Mouse (Mus musculus): ENCODE data around the gene Tln1.
"Not testable (repeated sequence)": the region's sequence is repeated elsewhere in the genome, so short reads cannot be mapped to it uniquely, and the experiment has no call there.

Gene Tln1

DNA sequence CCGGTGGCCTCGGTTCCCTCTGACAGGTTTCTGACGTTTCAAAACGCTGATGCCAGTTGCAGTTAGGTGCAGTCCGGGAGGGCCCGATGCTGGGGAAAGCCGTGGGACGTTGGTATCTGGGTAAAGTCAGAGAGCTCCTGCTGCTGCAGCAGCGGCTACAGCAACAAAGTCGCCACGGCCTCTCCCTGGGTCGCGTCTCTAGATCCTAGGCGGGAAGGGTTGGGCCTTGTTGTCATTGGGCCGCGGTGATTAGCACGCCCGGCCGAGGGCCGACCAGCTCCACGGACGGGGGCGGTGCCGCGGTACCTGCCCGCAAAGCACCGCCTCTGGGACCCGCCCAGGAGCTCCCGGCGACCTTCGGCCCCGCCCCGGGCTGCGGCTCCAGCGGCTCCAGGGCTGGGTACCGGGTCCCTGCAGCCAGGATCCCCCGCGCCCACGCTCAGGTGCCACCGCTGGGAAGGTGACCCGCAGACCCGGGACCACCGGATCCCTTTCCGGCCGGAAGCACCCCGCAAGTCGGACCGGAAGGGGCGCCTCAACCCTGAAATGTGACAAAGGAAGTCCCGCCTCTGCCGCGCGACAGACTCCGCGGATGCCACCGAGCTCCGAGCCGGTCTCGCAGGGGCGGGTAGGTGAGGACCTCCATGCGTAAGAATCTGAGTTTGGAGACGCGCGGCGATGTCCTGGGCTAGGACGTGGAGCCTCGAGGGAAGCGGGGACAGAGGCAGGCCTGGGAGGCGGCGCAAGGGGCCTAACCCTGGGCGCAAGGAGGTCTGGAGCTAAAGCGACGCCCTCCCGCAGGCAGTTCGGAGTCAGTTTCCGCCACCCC lies 16.1 kb upstream of the Tln1 start, which contains the start of the genes Rgp1 and Gba2:
Rgp1 (plus strand) TSS at position 340 of the 829 bp plus-strand sequence.
Gba2 (minus strand) TSS at position 498 of the 829 bp plus-strand sequence.
- peak; percentile 88 for DNase-seq

DNA sequence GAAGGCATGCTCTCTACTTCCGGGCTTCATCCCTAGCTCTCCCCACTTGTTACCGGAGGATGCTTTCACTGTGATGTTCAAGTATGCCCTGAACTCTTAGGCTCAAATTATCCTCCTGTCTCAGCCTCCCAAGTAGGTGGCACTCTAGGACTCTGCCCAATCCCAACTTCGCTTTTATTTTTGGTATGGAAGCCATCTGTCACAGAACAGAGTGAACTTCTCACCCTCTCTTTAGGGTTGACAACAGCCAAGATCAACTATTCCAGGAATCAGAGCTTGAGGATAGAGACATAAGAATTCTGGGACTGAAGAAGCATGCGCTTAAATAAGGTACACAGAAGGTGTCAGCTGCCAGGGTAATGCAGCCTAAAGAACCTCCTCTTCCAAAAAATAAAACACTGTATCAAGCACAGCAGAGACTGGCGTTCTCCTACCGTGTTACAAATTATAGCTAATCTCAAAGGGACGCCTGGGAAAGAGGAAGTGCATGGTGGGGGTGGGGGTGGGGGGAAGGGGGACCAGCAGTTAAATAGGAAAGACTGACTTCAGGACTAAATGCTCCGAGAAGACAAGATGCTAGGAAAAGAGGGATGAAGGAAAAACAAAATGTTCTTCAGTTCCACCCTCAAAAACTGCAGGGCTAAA lies 14.9 kb upstream of the Tln1 start:
- no peak for DNase-seq

DNA sequence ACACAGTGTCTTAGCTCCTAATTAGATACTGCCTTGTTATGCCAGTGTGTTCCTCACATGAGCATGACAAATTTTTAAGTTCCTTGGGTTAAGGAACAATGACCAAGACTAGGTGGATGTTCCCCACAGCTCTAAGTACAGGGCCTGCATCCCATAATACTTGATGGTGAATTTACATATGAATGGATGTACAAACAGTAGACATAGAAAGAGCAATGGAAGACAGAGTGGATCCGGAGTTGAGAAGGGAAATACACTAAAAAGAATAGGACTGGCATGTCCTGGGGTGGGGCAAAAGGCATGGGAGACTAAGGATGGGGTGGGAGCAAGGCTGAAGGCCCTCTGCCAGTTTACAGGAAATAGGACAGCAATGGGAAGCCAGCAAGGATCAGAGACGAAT lies 12.9 kb upstream of the Tln1 start:
- DNase-seq = no peak

DNA sequence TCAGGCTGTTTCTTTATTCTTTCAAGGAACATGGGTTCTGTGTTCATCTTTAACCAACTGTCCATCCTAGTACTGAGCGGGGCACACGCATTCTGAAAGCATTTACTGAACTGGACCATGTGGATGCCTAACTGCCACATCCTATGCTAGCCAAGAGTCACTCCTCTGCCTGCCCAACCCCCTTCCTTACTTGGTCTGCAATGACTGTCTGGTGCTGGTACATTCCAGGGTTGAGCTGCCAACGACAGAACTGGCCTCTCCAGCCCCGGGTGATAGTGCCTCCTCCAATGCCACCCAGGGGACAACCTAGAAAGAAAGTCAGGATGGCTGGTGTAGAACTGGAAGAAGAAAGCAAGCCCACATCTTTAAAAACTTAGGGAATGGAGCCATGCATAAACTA lies 11.1 kb upstream of the Tln1 start:
- DNase-seq = no peak

- no peak for DNase-seq
These were observed 9.0 kb upstream of the Tln1 start for GRCm38 (mm10) chr4:43571395-43572045.

DNA sequence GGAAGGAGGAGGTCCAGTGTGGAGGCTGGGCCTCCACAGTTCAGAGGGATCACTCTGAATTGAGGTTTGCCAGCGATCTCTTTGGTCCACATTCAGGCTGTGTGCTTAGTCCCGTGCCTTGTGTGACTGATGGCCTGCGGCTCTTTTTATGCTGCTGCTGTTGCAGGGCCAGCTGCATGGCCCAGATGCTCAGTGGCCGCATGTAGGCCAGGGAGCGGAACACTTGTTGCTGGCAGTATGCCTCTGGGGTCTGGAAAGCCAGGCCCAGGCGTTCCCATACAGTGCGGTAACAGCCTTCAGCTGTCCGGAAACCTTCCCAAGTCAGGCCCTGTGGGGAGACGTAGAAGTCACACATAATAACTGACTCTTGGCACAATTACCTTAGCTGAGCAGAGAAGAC lies 4.6 kb upstream of the Tln1 start:
- DNase-seq = no peak

DNA sequence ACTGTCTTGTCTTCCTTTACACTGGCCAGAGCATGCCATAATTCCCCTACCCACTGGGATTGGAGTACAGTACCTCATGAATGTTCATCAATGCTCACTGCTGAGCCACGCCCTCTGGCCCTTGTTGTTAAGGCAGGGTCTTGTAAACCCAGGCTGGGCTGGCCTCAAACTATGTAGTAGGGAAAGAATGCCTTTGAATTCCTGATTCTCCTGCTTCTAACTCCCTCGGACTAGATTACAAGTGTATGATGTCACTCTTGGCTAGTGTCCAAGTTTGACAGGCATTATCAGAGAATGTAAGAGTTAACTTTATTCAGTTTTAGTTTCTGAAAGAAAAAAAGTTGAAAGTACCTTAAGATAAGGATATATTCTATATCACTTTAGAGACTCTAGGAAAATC lies 1.7 kb upstream of the Tln1 start:
- DNase-seq = no peak

GRCm38 (mm10) chr4:43563601-43563875 lies 1.0 kb upstream of the Tln1 start:
- DNase-seq = no peak

GRCm38 (mm10) chr4:43562769-43563600 lies 494 bp upstream of the Tln1 start:
- no peak for DNase-seq

GRCm38 (mm10) chr4:43561436-43561996 lies 975 bp downstream of the Tln1 start:
- no peak for DNase-seq

- no peak for DNase-seq
These were observed 1.5 kb downstream of the Tln1 start for GRCm38 (mm10) chr4:43560976-43561375.

- no peak for DNase-seq
These were observed 2.3 kb downstream of the Tln1 start for GRCm38 (mm10) chr4:43560243-43560611.

DNA sequence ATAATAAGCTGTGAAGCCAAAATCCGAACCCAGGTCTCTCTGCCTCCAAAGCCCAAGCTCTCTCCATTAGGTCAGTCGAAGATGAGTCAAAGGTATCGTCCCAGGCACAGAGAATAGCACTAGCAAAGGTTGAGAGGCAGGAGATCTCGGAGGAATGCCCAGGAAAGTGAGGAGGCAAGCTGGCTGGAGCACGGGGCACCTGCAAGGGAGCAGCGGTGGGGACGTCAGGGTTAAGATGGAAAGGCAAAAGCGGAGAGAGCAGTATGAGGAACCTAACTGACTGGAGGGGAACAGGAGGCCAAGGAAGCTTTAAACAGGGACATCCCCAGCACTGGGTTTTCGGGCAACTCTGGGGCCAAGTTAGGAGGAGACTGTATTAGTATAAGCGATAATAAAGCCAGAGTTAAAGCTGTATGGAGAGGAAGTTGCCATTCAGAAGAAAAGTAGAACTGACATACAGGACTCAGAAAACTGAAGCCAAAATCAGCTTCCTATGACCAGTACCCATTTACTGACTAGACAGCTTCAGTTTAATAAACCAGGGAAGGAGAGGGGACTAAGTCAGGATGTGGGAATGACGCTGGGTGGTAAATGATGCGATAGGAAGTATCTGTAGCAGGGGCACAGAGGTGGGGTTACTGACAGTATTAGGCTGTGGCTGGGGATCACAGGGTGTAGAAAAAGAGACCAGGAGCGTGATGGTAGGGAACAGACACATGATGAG lies 2.8 kb downstream of the Tln1 start:
- no peak for DNase-seq

GRCm38 (mm10) chr4:43558631-43559356 lies 3.7 kb downstream of the Tln1 start:
- DNase-seq = no peak

- DNase-seq = no peak
These were observed 4.4 kb downstream of the Tln1 start for GRCm38 (mm10) chr4:43558028-43558630.

- DNase-seq = no peak
These were observed 6.6 kb downstream of the Tln1 start for GRCm38 (mm10) chr4:43555926-43556325.

GRCm38 (mm10) chr4:43553891-43554290 lies 8.6 kb downstream of the Tln1 start:
- DNase-seq = no peak

- DNase-seq = no peak
These were observed 10.1 kb downstream of the Tln1 start for GRCm38 (mm10) chr4:43552437-43552836.

DNA sequence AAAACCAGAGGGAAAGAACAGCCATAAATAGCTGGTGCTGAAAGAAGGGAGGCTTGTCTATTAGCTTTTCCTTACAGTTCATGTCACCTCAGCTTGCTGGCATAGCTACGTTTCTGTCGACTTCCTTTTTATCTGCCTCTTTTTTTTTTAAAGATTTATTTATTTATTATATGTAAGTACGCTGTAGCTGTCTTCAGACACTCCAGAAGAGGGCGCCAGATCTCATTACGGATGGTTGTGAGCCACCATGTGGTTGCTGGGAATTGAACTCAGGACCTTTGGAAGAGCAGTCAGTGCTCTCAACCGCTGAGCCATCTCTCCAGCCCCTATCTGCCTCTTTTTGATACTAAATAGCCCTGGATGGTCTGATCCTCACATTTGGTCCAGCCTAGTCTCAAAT lies 10.6 kb downstream of the Tln1 start:
- not testable (repeated sequence) for DNase-seq

DNA sequence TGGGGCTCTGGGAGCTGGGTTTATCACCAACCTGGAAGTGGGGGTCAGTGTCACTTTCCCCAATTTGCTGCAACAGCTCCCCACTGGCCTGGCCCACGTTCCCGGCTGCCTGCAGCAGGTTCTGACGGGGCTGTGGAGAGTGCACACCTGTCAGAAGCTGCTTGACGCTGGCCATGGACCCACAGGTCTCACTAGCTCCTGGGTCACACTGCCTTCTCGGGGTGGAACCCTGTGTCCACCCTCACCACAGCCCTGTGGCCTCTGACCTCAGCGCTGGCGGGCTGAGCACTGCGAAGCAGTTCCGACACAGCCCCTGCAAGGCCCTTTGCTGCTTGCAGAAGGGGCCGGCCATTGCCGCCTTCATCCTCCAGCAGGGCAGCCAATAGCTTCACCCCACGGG lies 13.4 kb downstream of the Tln1 start:
- DNase-seq = no peak

- DNase-seq = no peak
These were observed 15.3 kb downstream of the Tln1 start for GRCm38 (mm10) chr4:43547160-43547559.
